Mouse (Mus musculus) gastrocnemius, adult 8-10 months (tissue): ENCODE measurements around the gene Gpr183. TPM values are rescaled to one million over a fixed set of nuclear protein-coding genes. Genes with fewer than 3 reads are reported as not detected.

Experiments used
- DNase-seq, 2 experiments: peaks; one replicate each; pipeline ENCODE4 v3.0.0; 2022; ENCODE audit warnings: low spot score in 2 of 2
- total RNA-seq, 4 experiments: library from RNA; stranded (reverse); gene quantifications; 2 replicates each; pipeline ENCODE4 v1.2.4; 2022

Gene Gpr183
- total RNA-seq, 4 experiments from 2014 or later = 0.15 to 0.38 (median 0.23) TPM

DNA sequence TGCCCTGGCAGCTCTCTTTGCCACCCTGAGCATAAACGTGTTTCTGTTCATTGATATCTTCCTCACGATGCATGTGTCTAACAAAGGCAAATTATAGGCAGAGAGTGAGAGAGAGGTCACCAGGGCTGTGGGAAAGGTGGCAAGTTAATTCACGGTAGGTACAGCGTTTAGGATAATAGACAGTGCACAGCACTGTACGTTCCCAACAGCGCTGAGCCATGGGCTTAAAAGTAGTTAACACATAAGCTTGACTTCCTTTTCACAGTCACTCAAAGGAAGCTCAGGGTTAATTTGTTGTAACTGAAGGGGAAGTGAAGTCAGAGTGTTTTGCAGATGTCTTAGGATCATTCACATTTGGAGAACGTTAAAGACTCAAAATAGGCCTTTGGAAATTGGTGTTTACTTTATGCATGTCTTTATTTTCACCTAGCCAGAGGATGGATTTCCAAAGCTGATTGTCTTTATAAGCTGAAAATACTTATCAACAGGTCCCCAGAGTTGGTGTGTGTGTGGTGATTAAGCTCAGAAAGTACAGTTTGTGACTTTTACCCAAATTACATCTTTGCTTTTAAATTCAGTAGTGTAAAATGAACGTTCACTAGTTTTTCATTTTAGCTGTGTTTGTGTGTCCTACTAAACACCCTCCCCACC, 58.5 kb downstream of the Gpr183 start:
- DNase-seq = no peak

DNA sequence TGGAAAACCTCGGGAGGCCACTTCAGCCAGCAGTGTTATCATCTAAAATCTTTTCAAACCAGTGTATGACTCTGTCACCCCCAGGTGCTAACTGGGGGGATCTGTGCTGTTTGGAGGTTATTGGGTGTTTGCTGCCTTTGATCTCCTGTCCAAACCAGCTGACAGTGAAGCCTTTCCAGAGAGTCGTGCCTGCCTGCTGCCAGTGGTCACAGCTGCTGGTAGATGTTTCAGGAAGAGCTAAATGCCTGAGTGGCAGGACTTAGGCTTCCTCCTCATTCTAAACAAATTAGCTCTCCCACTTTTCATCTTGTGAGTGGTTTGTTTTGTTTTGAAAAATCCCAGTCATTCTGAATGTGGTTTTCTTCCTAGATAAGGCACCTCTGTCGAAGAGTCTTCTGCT, 60.2 kb downstream of the Gpr183 start:
- no peak for DNase-seq

DNA sequence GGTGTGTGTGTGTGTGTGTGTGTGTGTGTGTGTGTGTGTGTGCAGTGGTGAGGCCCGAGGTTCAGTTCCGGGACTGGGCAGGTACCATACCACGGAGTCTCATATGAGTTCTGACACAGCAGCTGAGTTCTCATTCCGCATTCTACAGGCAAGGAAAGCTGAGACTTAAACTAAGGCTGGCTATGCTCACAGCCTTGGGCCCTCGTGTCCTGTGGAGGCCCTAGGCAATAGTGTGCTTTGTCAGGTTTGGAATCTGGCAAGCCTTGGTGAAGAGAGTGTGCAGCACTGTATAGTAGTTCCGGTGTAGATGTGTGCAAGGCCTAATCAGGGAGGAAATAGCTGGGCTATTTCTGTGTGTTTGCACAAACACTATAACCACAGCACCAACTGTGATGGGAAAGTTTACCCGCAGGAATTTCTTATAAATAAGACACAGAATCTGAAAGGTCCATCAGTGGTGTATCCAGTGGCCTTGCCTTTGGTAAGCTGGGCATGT, 61.6 kb downstream of the Gpr183 start:
- no peak for DNase-seq

Other genes with a start within 250 kb of the Gpr183 start
- gene Dock9, start 167.4 kb downstream of the Gpr183 start, total RNA-seq = 10 to 100 TPM; 11.6 to 16.7 (median 14.0) TPM
- 10 to 100 TPM; 29.4 to 37.1 (median 32.7) TPM for gene Ubac2, start 86.6 kb downstream of the Gpr183 start, total RNA-seq
- gene Gpr18, start 49.4 kb downstream of the Gpr183 start, total RNA-seq = not detected
- not detected for gene Timm8a2, start 69.5 kb upstream of the Gpr183 start, total RNA-seq
- 10 to 100 TPM; 65.0 to 68.9 (median 65.6) TPM for gene Tm9sf2, start 141.8 kb upstream of the Gpr183 start, total RNA-seq
- gene Clybl, start 216.5 kb upstream of the Gpr183 start, total RNA-seq = 10 to 100 TPM; 63.6 to 71.6 (median 70.3) TPM